Mouse (Mus musculus) brain, embryonic 14.5 days (tissue): ENCODE measurements at regions not wholly inside any gene's neighbourhood (a gene's known extent, or its start where the extent isn't known, plus 50 kb on each side); places are given as distances from the start of the nearest gene placed in this dataset.

ENCODE experiments used
- DNase-seq: peaks from one replicate; pipeline ENCODE4 v3.0.0-alpha.2; 2011; ENCODE audit warnings: low read depth
- CTCF ChIP-seq: fragments of 200-500 bp; IDR thresholded peaks from 2 replicates; pipeline ENCODE4 v1.5.1; 2012; ENCODE audit warnings: inconsistent platforms, mild to moderate bottlenecking, moderate library complexity, borderline replicate concordance; ENCODE audit not compliant: insufficient read depth, insufficient read length; ENCODE audit errors: extremely low read depth
- POLR2A ChIP-seq: fragments of 200-500 bp; IDR thresholded peaks from 2 replicates; pipeline ENCODE4 v1.6.1; 2012; ENCODE audit warnings: mild to moderate bottlenecking, inconsistent platforms, borderline replicate concordance; ENCODE audit not compliant: poor library complexity, insufficient read depth, insufficient read length, severe bottlenecking; ENCODE audit errors: extremely low read depth

- no peak for DNase-seq
- no peak for TF ChIP-seq POLR2A
- TF ChIP-seq CTCF = no peak
Observed at GRCm38 (mm10) chr8:125367374-125367773, 202.2 kb downstream of the Sipa1l2 start.

GRCm38 (mm10) chr8:125365004-125365403, 204.6 kb downstream of the Sipa1l2 start:
- no peak for DNase-seq
- TF ChIP-seq POLR2A (no peak), CTCF (no peak)

GRCm38 (mm10) chr8:125359456-125359855, 210.2 kb downstream of the Sipa1l2 start:
- no peak for DNase-seq
- TF ChIP-seq CTCF = no peak
- TF ChIP-seq POLR2A = no peak

GRCm38 (mm10) chr8:125357759-125358158, 211.8 kb downstream of the Sipa1l2 start:
- TF ChIP-seq CTCF (no peak), POLR2A (no peak)

GRCm38 (mm10) chr8:125355059-125355509, 214.5 kb downstream of the Sipa1l2 start:
- DNase-seq = peak; percentile 47
- no peak for TF ChIP-seq POLR2A
- no peak for TF ChIP-seq CTCF

More at GRCm38 (mm10) chr8:125357759-125358158, 211.8 kb downstream of the Sipa1l2 start:
- no peak for DNase-seq

GRCm38 (mm10) chr8:125352276-125352675, 217.3 kb downstream of the Sipa1l2 start:
- DNase-seq = no peak
- TF ChIP-seq POLR2A (no peak), CTCF (no peak)

- no peak for DNase-seq
- no peak for TF ChIP-seq POLR2A
- TF ChIP-seq CTCF = no peak
Observed at GRCm38 (mm10) chr8:125351486-125352032, 218.0 kb downstream of the Sipa1l2 start.

- TF ChIP-seq CTCF (no peak), POLR2A (no peak)
- peak; percentile 92 for DNase-seq
Observed at GRCm38 (mm10) chr8:125349290-125350025, 220.2 kb downstream of the Sipa1l2 start.

- no peak for TF ChIP-seq CTCF
Observed at GRCm38 (mm10) chr8:125346182-125346581, 223.4 kb downstream of the Sipa1l2 start.

GRCm38 (mm10) chr8:125345571-125345970, 224.0 kb downstream of the Sipa1l2 start:
- no peak for TF ChIP-seq POLR2A
- no peak for TF ChIP-seq CTCF
- DNase-seq = no peak

More at GRCm38 (mm10) chr8:125346182-125346581, 223.4 kb downstream of the Sipa1l2 start:
- no peak for DNase-seq

- TF ChIP-seq CTCF = no peak
- no peak for TF ChIP-seq POLR2A
- DNase-seq = no peak
Observed at GRCm38 (mm10) chr8:125343867-125344266, 225.7 kb downstream of the Sipa1l2 start.

- no peak for TF ChIP-seq CTCF
- no peak for TF ChIP-seq POLR2A
- no peak for DNase-seq
Observed at GRCm38 (mm10) chr8:125342521-125342920, 227.1 kb downstream of the Sipa1l2 start.

GRCm38 (mm10) chr8:125341606-125342005, 228.0 kb downstream of the Sipa1l2 start:
- no peak for DNase-seq
- no peak for TF ChIP-seq POLR2A
- TF ChIP-seq CTCF = no peak

- TF ChIP-seq CTCF (peak; percentile 49), POLR2A (no peak)
- no peak for DNase-seq
Observed at GRCm38 (mm10) chr8:125338222-125338621, 231.4 kb downstream of the Sipa1l2 start.
